Mouse (Mus musculus): ENCODE measurements around the gene Nit1.

The Nit1 gene

DNA sequence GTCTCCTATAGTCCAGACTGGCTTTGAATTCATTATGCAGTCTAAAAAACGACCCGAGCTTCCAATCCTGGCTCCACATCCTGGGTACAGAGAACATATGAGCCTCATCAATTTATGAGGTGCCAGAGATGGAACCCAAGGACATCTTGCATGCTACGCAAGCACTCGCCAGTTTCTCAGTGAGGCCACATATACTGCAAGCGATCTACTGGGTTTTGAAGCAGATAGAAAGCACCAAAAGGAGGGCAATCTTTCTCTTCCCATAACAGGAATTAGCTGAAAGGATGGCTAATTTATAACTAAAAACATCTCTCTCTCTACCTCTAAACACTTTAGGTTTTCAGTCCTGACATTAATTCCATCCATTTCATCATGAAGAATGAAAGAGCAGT is 51.5 kb downstream of the Nit1 start:
- DNase-seq (ENCODE audit: low spot score) = no peak

DNA sequence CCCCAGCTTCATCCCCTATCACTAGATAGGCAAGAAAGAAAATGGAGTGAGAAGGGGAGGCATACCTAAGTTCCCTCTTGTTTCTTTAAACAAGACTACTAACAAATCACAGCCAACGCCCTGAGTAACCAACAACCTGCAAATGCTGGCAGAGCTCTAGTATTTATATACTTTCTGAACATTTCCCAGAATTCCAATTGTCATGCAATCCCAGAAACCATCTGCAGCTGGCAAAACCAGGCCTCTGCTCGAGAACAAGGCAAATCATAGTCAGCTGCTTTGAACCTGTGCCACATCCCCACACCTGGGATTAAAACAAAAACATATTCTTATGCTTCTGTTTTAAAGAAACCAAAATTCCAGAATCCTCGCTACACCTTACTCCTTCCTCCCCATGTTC is 52.1 kb downstream of the Nit1 start:
- DNase-seq (ENCODE audit: low spot score) = no peak

- no peak for DNase-seq (ENCODE audit: low spot score)
These were observed 57.1 kb downstream of the Nit1 start for GRCm38 (mm10) chr1:171288328-171288727.
